Mouse (Mus musculus) cerebellum, postnatal 25 days (tissue): Measurements from ENCODE around the gene Edn3.

Experiments used
- DNase-seq, 2 experiments: peaks; one replicate each; pipeline ENCODE4 v3.0.0; 2021; ENCODE audit warnings: mixed read lengths in 2 of 2

Gene Edn3

GRCm38 (mm10) chr2:174760479-174761121 is at the start of gene Edn3:
TSS of gene Edn3 (plus strand) at chr2:174760619.
- DNase-seq = no peak

DNA sequence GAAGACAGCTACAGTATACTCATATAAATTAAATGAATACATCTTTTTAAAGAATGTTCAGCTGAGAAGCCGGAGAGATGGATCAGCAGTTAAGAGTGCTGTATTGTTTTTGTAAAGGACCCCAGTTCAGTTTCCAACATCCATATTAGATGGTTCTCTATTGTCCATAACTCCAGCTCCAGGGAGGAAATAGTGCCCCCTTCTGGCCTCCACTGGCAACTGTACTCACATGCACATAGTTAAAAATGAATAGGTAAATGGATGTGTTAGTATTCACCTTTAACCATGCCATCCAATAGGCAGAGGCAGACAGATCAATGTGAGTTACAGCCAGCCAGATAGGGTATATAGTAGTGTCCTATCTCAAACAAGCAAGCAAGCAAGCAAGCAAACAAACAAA is 48.4 kb upstream of the Edn3 start:
- no peak for DNase-seq

DNA sequence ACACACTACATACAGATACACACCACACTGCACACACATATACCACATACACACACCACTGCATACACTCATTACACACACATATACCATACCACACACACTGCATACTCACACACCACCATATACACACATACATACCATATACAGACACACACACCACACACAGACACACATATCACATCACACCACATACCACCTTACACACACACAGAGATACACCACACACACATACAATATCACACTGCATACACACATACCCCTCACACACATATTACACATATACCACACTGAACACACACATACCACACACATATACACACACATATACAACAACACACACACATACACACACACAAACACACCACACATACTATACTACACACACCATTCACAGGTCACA is 44.5 kb upstream of the Edn3 start:
- no peak for DNase-seq

DNA sequence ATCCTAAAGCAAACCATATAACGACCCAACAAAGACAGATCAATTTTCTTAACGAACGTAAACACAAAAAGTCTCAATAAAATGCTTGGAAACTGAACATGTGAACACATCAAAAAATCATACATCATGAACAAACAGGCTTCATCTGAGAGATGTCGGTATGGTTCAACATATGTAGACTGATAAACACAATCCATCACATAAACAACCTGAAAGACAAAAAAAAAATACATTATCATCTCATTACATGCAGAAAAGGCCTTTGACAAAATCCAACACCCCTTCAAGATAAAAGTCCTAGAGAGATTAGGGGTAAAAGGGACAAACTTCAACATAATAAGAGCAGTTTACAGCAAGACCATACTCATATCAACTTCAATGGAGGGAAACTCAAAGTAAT is 42.6 kb upstream of the Edn3 start:
- DNase-seq = no peak

DNA sequence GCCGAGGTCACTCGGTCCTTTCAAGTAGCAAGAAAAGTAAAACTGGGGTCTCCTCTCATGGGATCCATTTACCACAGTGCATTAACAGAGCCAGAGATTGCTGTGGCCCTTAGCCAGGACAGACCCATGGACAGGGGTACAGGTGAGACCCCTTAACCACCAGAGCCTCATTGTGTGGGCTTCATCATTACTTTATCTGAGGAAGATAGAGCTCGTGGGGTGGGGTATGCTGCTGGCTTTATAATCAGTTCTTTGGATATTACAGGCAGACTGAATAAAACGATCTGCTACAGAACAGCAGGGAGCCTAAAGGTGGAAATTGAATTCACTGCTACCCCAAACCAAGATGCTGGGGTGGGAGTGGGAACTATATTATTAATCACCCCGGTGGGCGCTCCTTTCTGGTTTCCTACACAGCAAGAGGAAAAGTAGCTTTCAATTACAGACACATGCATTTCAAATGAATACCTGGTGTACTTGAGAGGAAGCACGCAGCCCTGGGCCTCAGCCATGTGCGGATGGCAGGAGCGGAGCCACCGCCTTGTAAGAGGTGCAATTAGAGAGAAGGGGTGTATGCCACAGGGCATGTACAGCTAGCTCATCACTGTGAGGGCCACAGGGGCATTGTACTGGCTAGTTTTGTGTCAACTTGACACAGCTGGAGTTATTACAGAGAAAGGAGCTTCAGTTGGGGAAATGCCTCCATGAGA is 33.1 kb upstream of the Edn3 start:
- DNase-seq = no peak

- DNase-seq = no peak
Observed at GRCm38 (mm10) chr2:174731939-174732338, 28.5 kb upstream of the Edn3 start.

GRCm38 (mm10) chr2:174735270-174735669 is 25.1 kb upstream of the Edn3 start:
- no peak for DNase-seq

DNA sequence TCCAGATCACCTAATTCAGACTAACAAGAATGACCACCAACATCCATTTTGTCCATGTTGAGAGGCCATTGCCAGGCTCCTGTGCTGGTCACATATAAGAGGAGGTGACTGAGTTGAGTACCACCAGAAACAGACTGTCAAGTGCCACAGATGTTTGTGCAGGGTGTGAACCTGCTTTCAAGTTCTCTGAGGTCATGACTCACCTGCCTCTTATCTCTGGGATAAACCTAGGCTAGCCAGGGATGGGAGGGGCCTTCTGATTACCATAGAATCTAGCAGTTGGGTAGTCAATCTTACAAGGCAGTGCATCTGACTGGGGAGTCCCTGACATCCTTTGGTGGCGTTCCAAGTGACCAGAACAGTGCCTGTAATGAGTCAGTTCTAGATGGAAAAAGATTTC is 13.2 kb upstream of the Edn3 start:
- DNase-seq = no peak

GRCm38 (mm10) chr2:174748381-174748780 is 12.0 kb upstream of the Edn3 start:
- DNase-seq = no peak

DNA sequence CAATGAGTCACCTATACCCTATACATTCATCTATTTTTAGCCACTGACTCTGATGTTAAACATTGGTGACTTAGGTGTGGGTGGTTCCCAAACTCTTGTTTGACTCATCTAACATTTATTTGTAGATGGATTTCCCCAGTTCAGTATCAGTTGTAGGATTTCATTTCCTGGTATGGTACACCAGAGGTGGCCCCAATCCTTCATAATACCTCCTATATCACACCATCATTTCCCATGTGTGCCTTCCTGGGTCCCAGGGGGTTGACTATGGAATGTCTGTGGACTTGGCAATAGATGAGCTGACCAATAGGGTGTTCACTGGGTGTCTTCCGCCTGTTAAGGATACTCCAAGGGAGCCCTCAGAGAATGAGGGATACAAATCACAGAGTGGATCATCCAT is 7.2 kb upstream of the Edn3 start:
- DNase-seq = no peak

DNA sequence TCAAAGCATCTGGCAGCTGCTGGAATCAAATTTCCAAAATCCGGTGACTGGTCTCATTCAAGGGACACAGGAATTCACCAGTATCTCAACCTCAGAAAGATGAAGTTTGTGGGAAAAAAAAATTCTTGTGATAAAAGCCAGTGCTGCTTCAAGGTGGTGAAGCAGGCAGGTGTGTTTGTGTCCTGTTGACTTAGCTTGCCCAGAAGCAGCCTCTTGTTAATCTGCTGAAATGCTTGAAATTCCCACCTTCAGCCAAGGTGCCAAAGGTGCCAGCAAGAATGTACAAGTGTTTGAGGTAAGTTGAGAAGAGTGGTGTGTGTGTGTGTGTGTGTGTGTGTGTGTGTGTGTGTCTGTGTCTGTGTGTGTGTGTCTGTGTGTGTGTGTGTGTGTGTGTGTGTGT is 6.2 kb upstream of the Edn3 start:
- no peak for DNase-seq

DNA sequence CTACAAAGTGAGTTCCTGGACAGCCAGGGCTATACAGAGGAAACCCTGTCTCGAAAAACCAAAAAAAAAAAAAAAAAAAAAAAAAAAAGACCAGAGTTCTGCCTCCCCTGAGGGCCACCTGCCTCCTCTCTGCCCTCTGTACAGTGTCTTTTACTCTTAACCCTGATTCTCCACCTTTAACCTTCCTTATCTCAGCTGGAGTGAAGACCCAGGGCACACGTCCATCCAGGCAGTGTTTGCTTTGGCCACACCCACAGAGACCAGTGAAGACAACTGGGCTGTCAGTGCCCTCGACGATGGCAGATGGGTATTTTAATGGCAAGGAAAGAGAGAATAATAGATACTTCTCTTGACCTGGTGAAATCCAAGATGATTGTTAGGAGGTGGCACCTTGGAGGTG is 1.2 kb upstream of the Edn3 start:
- no peak for DNase-seq

DNA sequence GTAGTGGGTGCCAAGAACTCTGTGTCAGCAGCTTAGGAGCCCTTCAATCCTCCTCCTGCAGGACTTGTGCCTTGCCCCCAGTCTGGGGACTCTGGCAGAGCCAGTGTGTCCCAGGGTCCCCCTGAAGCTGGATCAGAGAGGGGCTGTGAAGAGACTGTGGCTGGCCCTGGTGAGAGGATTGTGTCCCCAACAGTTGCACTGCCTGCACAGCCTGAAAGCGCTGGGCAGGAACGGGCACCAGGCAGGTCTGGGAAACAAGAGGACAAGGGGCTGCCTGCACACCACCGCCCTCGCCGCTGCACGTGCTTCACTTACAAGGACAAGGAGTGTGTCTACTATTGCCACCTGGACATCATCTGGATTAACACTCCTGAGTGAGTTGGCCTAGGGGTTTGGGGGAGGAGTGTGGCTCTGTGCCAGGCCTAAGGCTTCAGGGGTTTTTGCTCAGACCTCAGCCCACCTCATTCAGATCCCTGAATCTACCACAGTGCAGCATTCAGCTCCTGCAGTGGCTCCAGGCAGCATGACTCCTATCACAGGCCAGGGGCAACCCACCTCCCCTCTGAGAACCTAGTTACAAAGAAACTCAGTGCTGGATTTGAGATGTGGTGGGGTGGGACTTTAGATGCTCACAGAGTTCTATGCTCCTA is 1.2 kb downstream of the Edn3 start:
- DNase-seq = no peak

- DNase-seq = no peak
Observed at GRCm38 (mm10) chr2:174762310-174762709, 1.9 kb downstream of the Edn3 start.

DNA sequence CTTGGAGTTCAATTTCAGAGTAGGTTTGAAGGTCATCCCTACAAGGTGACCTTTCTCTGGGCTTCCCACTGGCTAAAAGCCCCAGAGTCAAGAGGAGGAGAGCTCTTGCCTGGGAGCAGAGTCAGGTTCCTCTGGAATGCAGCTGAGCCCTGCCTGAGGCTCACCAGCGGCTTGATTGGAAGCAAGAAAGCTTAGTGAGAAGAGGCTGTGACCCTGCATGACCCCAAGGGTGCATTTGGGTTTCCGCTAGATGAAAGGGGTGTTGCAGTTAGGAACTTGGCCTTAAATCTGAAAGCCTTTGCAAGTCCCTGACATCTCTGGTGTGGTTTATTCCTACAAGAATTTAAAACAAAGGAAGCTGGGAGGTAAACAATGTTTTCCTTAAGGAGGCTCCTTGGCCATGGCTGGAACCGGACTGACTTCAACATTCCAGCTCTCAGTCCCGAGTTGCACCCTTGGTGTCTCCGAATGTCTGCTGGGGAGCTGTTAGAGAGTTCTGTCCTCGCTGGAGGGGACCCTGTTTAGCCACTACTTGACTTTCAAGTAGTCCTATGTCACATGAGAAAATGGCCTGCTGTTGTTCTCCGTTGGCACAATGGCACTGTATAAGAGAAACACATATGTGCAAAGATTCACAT is 8.6 kb downstream of the Edn3 start:
- no peak for DNase-seq

DNA sequence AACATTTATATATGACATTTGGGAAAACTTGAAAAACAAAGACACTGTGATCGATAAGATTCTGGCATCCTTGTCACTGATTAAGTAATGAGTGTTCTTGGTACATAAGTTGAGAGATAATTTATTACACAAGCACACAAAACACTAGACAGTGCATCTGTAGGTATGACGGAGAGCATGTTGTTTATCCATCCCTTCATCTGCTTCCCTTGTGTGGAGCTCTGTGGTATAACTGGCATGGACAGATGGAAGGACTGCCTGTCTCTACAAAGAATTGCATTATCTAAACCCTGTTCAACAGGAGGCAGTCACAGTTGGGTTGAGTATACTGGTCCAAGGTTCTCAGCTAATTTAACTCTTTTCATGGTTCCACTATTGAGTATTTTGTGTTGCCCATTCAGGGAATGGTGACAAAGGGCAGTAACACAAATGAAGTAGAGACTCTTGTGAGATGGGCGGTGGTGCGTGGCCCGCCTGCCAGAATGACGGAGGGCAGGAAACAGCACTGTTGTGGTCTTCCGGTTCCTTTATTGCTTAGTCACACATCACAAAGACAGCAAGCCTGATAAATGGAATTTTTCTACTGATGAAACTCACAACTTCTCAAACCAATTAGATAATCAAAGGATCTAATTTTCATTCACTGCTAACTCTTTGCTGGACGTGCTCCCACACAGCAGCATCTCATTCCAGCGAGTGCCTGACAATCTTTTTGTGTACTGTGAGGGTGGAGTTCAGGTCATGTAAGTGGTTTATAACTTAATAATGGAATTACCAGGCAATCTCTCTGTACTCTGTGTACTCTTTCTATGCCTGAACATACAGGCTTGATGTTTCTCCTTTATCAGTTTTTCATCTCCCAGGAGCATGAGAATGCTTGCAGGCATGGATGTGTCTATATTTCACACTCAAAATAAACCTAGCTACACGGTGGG is 14.0 kb downstream of the Edn3 start:
- no peak for DNase-seq

DNA sequence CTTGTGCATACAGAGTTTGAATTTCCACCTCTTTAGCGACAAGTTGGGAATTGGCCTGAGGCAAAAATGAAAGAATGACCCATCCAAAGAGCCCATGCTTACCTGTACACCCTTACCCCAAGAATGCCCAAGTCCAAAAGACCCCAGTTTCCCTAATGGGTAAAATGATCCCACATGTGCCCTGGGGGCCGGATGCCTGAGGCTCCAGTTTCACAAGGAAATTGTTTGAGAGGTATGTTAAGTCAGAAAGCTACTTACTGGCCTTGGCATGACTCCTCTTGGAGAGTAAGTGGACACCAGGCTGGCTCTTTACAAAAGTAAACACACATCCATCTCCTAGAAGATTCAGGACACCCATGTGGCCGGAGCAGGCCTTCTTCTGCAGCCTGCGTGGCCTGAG is 21.6 kb downstream of the Edn3 start:
- DNase-seq = no peak

DNA sequence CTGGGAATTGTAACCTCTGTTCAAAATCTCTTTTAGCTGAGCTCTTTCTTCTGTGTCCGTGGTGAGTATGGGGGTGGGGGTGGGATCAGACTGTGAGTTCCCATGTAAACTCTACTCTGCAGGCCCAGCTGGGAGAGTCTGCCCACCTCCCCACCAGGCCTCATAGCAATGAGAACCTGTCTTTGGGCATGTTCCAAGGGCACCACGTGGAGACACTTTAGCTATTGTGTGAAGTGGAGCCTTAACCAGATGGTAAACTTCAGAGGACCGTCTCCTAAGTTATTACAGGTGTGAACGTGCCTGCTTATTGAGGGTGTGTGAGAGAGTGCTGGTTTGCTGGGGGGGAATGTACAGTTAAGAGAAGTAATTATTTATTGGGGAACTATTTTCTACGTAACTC is 22.5 kb downstream of the Edn3 start:
- DNase-seq = no peak

GRCm38 (mm10) chr2:174788830-174789229 is 28.4 kb downstream of the Edn3 start:
- DNase-seq = no peak

GRCm38 (mm10) chr2:174792436-174793125 is 32.2 kb downstream of the Edn3 start:
- DNase-seq = peak; percentile 49 to 52

DNA sequence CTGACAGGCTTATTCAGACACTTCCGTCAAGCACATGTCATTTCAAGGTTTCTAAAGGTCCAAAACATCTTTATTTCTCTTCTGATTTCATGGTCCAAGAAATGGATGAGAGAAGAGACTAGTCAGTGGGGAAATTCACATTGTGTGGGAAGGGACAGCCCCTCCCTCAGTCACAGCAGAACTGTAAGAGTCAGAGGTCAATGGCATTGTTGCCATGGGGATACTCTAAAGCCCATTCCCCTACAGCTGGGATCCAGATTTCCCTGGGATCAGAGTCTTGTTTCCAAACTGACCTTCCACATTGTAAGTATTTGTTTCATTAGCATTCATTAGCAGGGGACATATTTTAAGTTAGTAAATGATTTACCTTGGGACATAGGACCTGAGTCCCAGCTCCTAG is 32.8 kb downstream of the Edn3 start:
- DNase-seq = no peak

- no peak for DNase-seq
Observed at GRCm38 (mm10) chr2:174796998-174797397, 36.6 kb downstream of the Edn3 start.
